Mouse (Mus musculus): ENCODE measurements around the gene Park7.

DNA sequence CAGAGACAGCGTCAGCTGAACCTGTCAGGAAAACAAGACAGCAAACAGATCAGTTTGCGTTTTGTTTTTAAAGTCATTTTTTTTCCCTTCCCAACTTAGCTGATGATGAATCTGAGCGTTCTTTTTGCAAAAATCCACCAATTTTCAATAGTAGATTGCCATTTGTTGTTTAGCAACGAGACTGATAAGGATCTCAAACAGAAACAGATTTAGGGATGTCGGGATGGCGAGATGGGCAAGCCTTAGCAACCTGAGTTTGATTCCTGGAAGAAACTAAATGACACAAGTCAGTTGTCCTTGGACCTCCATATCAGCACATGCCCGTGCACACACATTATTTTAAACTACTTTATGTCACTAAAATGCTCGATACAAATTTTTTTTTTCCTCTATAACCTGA lies 41.6 kb downstream of the Park7 start:
- no peak for TF ChIP-seq POLR2A (IDR thresholded peaks at IDR 0.05; ENCODE audit: insufficient read depth, low read depth, low read length)
- TF ChIP-seq CTCF (IDR thresholded peaks at IDR 0.05; ENCODE audit: insufficient read depth, low read depth, low read length), result no peak

All from olfactory bulb, adult 2 months (tissue).